Mouse (Mus musculus) ZHBTc4 (cell line): ENCODE measurements around the gene Cuta.

Experiments used
- DNase-seq: peaks from one replicate; pipeline ENCODE4 v3.0.0-alpha.2; 2011; ENCODE audit warnings: low read depth, low spot score

The Cuta gene

GRCm38 (mm10) chr17:26887926-26888325 lies 51.4 kb downstream of the Cuta start:
- DNase-seq, result no peak

- DNase-seq, result peak; percentile 94
These were observed 53.2 kb downstream of the Cuta start for GRCm38 (mm10) chr17:26886047-26886749.

- DNase-seq, result peak; percentile 91
These were observed 54.1 kb downstream of the Cuta start for GRCm38 (mm10) chr17:26884995-26885926.
